Mouse (Mus musculus): ENCODE measurements around the gene Taar7a.

- TF ChIP-seq CTCF (IDR thresholded peaks at IDR 0.05; ENCODE audit: low read depth): no peak
- no peak for TF ChIP-seq EP300 (IDR thresholded peaks at IDR 0.05; ENCODE audit: low read depth)
Measured at GRCm38 (mm10) chr10:24037314-24037713, 44.0 kb upstream of the Taar7a start, which contains the start of gene Taar7e.

Measured in liver, postnatal 0 days (tissue).